Mouse (Mus musculus) lung, embryonic 16.5 days (tissue): ENCODE results near the gene Cdh23. TPM values are rescaled to one million over a fixed set of nuclear protein-coding genes. Genes with fewer than 3 reads are reported as not detected.

Experiments
- ATAC-seq: fragments of 200-750 bp; cut with Nextera tagmentation; 2 replicates; pipeline ENCODE4 v1.8.0; 2017; ENCODE audit warnings: low read depth, mild to moderate bottlenecking, moderate library complexity
- H3K27ac ChIP-seq: fragments of 300-500 bp; sonication (generic); 2 replicates; pipeline ENCODE4 v1.5.1; 2014; ENCODE audit warnings: mild to moderate bottlenecking, control low read depth, low read length
- H3K27me3 ChIP-seq: fragments of 300-500 bp; sonication (generic); 2 replicates; pipeline ENCODE4 v1.6.1; 2014; ENCODE audit warnings: low read depth, low read length, mixed read lengths; ENCODE audit not compliant: control insufficient read depth, insufficient read depth
- H3K36me3 ChIP-seq: fragments of 300-500 bp; sonication (generic); 2 replicates; pipeline ENCODE4 v1.6.1; 2014; ENCODE audit warnings: low read length; ENCODE audit not compliant: control insufficient read depth, insufficient read depth
- H3K4me1 ChIP-seq: fragments of 300-500 bp; sonication (generic); replicated peaks from 2 replicates; pipeline ENCODE4 v1.6.1; 2014; ENCODE audit warnings: low read length, mixed read lengths; ENCODE audit not compliant: control insufficient read depth, insufficient read depth
- H3K4me2 ChIP-seq: fragments of 300-500 bp; sonication (generic); 2 replicates; pipeline ENCODE4 v1.6.1; 2014; ENCODE audit warnings: low read depth, low read length, control low read depth
- H3K4me3 ChIP-seq: fragments of 300-500 bp; sonication (generic); 2 replicates; pipeline ENCODE4 v1.5.1; 2014; ENCODE audit warnings: mild to moderate bottlenecking, low read length, control low read depth
- H3K9ac ChIP-seq: fragments of 300-500 bp; sonication (generic); 2 replicates; pipeline ENCODE4 v1.6.1; 2014; ENCODE audit warnings: low read length, control low read depth
- H3K9me3 ChIP-seq: fragments of 300-500 bp; sonication (generic); 2 replicates; pipeline ENCODE4 v1.6.1; 2016; ENCODE audit warnings: low read length; ENCODE audit not compliant: control insufficient read depth
- WGBS: fragments of 180-500 bp; shearing (Covaris S2); extraction: QIAGEN DNeasy Blood & Tissue Kit; methylation state at CpG from one replicate; pipeline ENCODE4 v1.1.7; 2014; 5-methylcytosine and 5-hydroxymethylcytosine counted together
- polyA plus RNA-seq: library from polyadenylated mRNA; unstranded; fragments of >200 nt; fragmentation: Nextera tagmentation; extraction: Ambion mirVana; gene quantifications from 2 replicates; pipeline ENCODE4 v1.2.1, GENCODE M21; 2015

The Cdh23 gene
- polyA plus RNA-seq, 1 experiment from 2014 or later: 0.34 TPM

GRCm38 (mm10) chr10:60525081-60525480, 171.2 kb downstream of the Cdh23 start:
- no peak overlapping the region for H3K4me2 ChIP-seq
- H3K36me3 ChIP-seq: no peaks in the 10 kb centered on the region
- no peak overlapping the region for H3K9ac ChIP-seq
- no peaks in the 10 kb centered on the region for H3K27me3 ChIP-seq
- no peaks in the 10 kb centered on the region for H3K9me3 ChIP-seq
- H3K27ac ChIP-seq: no peak overlapping the region
- 73% methylated on average over 8 of the region's 8 CpGs for WGBS
- ATAC-seq: no peak
- no peaks in the 10 kb centered on the region for H3K4me1 ChIP-seq
- no peak overlapping the region for H3K4me3 ChIP-seq

- H3K36me3 ChIP-seq: no peaks in the 10 kb centered on the region
- H3K27me3 ChIP-seq: no peaks in the 10 kb centered on the region
- H3K4me3 ChIP-seq: no peak overlapping the region
- WGBS: 77% methylated on average over 11 of the region's 11 CpGs
- no peaks in the 10 kb centered on the region for H3K9me3 ChIP-seq
- no peaks in the 10 kb centered on the region for H3K4me1 ChIP-seq
- H3K27ac ChIP-seq: no peak overlapping the region
- H3K9ac ChIP-seq: no peak overlapping the region
- H3K4me2 ChIP-seq: no peak overlapping the region
- ATAC-seq: no peak
These were observed 180.0 kb downstream of the Cdh23 start for GRCm38 (mm10) chr10:60516286-60516685.

GRCm38 (mm10) chr10:60498538-60498937, 197.8 kb downstream of the Cdh23 start:
- Histone ChIP-seq H3K36me3 (no peaks in the 10 kb centered on the region), H3K4me3 (no peak overlapping the region), H3K27ac (no peak overlapping the region), H3K27me3 (no peaks in the 10 kb centered on the region), H3K9ac (no peak overlapping the region), H3K4me2 (no peak overlapping the region), H3K9me3 (no peaks in the 10 kb centered on the region), H3K4me1 (no peaks in the 10 kb centered on the region)
- WGBS: 15% methylated on average over 4 of the region's 4 CpGs
- ATAC-seq: no peak

- Histone ChIP-seq H3K4me2 (no peak overlapping the region), H3K4me1 (no peaks in the 10 kb centered on the region), H3K9ac (no peak overlapping the region), H3K4me3 (no peak overlapping the region), H3K27ac (no peak overlapping the region), H3K9me3 (no peaks in the 10 kb centered on the region), H3K27me3 (no peaks in the 10 kb centered on the region), H3K36me3 (no peaks in the 10 kb centered on the region)
- WGBS: 26% methylated on average over 6 of the region's 6 CpGs
- ATAC-seq: no peak
These were observed 201.2 kb downstream of the Cdh23 start for GRCm38 (mm10) chr10:60495070-60495469.

- Histone ChIP-seq H3K4me1 (no peaks in the 10 kb centered on the region), H3K27ac (no peak overlapping the region), H3K4me2 (no peak overlapping the region), H3K27me3 (no peaks in the 10 kb centered on the region), H3K9ac (no peak overlapping the region), H3K9me3 (no peaks in the 10 kb centered on the region), H3K36me3 (no peaks in the 10 kb centered on the region), H3K4me3 (no peak overlapping the region)
- WGBS: 36% methylated on average over 2 of the region's 2 CpGs
- ATAC-seq: no peak
These were observed 204.8 kb downstream of the Cdh23 start for GRCm38 (mm10) chr10:60491538-60491937.

- Histone ChIP-seq H3K27me3 (no peaks in the 10 kb centered on the region), H3K4me3 (no peak overlapping the region), H3K4me1 (no peaks in the 10 kb centered on the region), H3K36me3 (no peaks in the 10 kb centered on the region), H3K9me3 (peaks cover 4% of the 10 kb centered on the region; the same call in 1 of the 2 replicates), H3K9ac (no peak overlapping the region), H3K27ac (no peak overlapping the region), H3K4me2 (no peak overlapping the region)
- WGBS: 84% methylated on average over 6 of the region's 6 CpGs
- ATAC-seq: no peak
These were observed 214.9 kb downstream of the Cdh23 start for GRCm38 (mm10) chr10:60481381-60481780.

- Histone ChIP-seq H3K9ac (no peak overlapping the region), H3K27ac (no peak overlapping the region), H3K4me3 (no peak overlapping the region), H3K4me2 (no peak overlapping the region), H3K27me3 (no peaks in the 10 kb centered on the region), H3K4me1 (no peaks in the 10 kb centered on the region), H3K9me3 (no peaks in the 10 kb centered on the region), H3K36me3 (no peaks in the 10 kb centered on the region)
- no peak for ATAC-seq
- 59% methylated on average over 5 of the region's 5 CpGs for WGBS
These were observed 221.7 kb downstream of the Cdh23 start for GRCm38 (mm10) chr10:60474549-60474948.

- Histone ChIP-seq H3K4me2 (no peak overlapping the region), H3K9me3 (no peaks in the 10 kb centered on the region), H3K9ac (no peak overlapping the region), H3K27me3 (no peaks in the 10 kb centered on the region), H3K27ac (no peak overlapping the region), H3K4me1 (no peaks in the 10 kb centered on the region), H3K36me3 (no peaks in the 10 kb centered on the region), H3K4me3 (no peak overlapping the region)
- WGBS: 33% methylated on average over 9 of the region's 9 CpGs
- ATAC-seq: no peak
These were observed 222.4 kb downstream of the Cdh23 start for GRCm38 (mm10) chr10:60473782-60474322.

- H3K27me3 ChIP-seq: no peaks in the 10 kb centered on the region
These were observed 228.5 kb downstream of the Cdh23 start for GRCm38 (mm10) chr10:60467752-60468151.

More at GRCm38 (mm10) chr10:60467752-60468151, 228.5 kb downstream of the Cdh23 start:
- H3K9ac ChIP-seq: no peak overlapping the region
- H3K4me3 ChIP-seq: no peak overlapping the region
- no peak for ATAC-seq
- H3K36me3 ChIP-seq: no peaks in the 10 kb centered on the region
- no peak overlapping the region for H3K4me2 ChIP-seq
- no peaks in the 10 kb centered on the region for H3K4me1 ChIP-seq
- no peaks in the 10 kb centered on the region for H3K9me3 ChIP-seq
- H3K27ac ChIP-seq: no peak overlapping the region
- WGBS: 48% methylated on average over 4 of the region's 4 CpGs
